Mouse (Mus musculus) spleen, postnatal 36 days (tissue): ENCODE data around the gene Aph1b.

Experiments used
- DNase-seq, 2 experiments: peaks; one replicate each; pipeline ENCODE4 v3.0.0; 2022; ENCODE audit warnings: low spot score in 2 of 2, mixed read lengths in 1 of 2

Gene Aph1b

DNA sequence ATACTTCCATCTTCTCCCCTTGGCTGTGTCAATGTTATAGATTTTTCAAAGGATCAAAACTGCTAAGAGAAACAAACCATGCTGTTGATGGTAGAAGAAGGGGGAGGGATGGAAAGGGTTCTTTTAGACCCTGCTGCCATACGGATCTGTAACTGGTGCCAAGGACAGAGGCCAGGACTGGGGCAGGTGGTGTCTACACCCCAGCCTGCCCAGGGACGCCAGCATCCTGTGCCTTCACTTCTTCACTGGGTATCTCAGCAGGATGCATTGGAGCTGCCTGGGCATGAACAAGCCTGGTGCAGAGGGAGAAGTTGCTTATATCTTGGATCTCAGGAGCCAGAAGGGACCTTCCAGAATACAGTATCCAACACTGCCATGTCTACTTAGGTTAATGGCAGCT, 50.8 kb downstream of the Aph1b start:
- no peak for DNase-seq

DNA sequence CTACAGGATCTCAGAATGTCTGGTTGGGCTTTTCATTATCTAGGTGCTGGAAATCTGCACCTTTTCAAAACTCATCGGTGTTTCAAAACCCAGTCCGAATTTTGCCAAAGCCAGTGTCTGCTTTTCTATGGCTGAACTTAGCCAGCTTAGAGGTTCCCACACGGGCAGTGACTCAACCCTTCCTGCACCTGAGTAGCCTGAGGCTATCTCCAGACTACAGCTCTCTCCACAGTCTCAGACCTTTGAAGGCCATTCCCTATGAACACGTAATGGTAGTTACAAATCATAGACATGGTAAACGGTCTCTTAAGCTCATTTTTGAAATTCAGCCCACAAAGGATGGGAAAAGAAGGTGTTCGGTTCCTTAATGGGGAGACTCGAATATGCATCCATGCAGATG, 55.8 kb downstream of the Aph1b start:
- no peak for DNase-seq

DNA sequence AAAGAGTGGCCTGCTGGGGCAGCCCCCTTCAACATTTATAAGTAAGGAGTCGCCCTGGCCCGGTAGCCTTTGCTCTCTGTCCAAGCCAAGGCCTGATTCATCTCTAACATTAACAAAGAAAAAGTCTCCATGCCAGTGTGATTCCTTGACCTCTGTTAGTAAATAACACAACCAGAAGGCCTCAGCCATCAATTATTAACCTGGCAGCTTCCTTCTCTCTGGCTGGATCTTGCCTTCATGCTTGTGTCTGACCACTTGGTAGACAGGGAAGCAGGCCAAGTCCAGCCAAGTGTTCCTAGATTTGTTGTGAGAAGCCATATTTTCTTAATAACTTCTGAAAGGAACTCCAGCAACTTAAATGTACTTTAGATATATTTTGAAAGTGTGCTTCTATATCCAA, 58.7 kb downstream of the Aph1b start:
- no peak for DNase-seq

DNA sequence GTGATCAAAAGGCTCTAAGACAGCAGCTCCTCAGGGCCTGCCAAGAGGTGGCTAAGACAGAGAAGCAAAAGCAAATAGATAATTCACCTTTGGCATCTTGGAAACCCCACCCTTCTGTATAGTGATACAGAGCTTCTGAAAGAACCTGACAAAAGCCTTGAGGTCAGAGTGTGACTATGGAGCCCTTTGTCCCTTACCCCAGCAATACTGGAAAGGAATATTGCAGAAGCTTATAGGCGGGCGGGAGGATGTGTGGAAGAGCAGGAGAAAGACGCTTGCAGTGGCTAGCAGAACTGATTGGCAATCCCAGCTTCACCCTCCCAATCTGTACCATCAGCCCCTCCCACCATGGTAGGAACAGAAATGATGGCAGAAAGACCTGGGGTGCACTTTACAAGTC, 59.3 kb downstream of the Aph1b start:
- no peak for DNase-seq

DNA sequence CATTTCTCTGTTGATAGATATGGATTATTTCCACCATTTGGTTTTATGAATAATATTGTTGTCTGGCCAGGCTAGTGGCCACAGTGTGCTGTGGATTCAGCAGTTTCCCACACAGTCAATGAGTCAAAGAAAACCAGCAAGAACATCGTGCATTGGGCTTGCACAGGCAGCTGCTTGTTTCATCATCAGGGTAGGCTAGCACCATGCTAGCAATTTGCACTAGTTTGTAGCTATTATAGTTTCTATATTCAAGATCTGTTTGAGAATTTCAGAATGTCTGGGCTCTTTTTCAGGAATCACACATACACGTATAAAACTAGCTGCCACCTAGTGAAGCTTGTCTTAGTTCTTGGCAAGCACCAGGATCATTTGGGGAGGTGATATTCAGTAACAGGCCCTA, 60.2 kb downstream of the Aph1b start:
- no peak for DNase-seq

GRCm38 (mm10) chr9:66734568-66734967, 60.7 kb downstream of the Aph1b start:
- DNase-seq: no peak

DNA sequence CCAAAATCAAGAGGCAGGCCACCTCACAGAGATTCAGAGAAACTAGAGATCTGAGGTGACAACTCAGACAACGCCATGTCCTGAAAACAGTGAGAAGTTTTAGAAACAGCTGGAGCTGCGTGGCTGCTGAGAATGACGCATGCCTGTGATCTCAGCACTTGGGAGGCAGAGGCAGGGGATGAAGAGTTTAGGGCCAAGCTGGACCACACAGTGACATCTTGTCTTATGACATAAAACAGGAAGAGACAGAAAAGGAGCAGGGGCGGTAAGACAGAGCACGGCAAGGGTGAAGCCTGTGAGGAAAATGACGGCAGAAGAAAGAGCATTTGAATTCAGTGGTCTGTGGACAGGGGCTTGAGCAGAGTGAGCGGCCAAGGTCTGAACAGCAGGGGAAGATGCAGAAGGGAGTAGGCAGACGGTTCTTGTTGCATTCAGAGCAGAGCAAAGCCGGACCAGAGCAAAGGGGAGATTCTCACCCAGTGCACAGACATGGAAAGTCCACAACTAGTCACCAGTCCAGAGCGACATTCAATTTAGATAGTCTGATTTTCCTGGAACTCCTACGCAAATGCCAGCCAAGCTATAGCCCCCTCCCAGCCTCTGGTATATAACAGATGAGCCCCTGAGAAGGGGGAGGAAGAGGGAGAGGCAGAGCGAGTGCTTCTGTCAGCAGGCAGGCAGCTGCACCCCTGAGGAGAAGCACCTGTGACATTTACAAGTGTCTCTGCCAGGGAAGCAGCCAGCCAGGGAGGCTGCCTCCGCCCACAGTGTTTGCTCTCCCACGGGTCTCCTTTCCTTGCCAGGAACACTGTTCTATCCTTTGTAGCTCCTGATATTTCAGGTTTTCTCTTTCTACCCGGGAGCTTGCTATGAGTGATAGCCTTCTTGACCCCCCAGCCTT, 62.2 kb downstream of the Aph1b start:
- no peak for DNase-seq

- no peak for DNase-seq
Observed at GRCm38 (mm10) chr9:66731284-66731683, 64.0 kb downstream of the Aph1b start.

DNA sequence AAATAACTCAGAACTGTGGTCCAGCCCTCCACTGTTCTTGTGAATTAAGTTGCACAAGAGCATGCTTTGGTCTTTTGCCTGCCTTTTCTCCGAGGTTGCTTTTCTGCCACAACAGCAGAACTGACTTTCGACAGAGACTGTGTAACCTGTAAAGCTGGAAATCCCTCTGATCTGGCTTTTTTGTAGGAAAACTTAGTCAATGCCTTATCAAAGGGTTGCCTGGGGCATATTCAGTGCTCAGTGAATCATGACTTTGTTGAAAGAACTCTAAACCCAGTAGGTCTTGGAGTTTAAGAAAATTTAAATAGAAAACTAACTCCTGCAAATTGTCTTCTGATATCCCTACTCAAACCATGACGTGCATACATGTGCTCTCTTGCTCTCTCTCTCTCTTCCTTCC, 64.7 kb downstream of the Aph1b start:
- DNase-seq: no peak

DNA sequence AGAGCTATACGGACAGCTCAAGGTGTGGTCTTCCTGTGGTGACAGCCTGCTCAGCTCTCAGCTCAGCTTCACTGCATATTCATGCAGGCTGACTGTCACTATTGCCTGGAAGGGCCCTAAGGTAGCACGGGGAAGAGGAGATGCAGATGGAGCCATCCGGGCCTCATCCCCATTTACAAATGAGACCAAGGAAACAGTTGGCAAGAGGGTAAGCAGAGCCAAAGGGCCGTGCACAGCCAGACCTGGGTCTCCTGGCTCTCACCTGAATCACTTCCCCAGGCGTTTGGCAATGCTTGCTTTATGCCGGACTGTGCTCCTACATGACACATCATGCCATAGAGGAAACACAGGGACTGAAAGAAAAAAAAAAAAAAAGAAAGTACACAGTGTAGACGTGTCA, 68.0 kb downstream of the Aph1b start:
- DNase-seq: no peak

GRCm38 (mm10) chr9:66725591-66725990, 69.7 kb downstream of the Aph1b start:
- no peak for DNase-seq
